In the genomic region with DNA sequence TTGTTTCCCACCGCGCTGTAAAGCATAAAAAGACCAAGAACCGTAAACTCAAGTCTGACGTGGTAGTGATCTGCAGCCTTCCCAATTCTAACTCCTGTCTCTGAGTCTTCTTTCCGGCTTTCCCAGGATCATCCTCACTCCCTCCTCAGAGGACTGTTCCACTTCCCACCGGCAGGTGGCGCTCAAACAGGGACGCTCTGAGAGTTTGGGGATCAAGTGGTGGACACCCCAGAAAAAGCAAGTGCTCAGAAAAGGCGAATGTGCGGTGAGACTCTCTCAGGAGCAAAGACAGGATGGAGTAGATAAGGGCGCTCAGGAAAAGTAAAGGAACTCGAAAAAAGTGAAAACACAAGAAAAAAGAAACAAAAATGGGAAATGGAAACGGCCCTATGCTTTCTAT, we compare ENCODE assay signal across 8 mouse cellular contexts. TPM values are rescaled to one million over a fixed set of nuclear protein-coding genes. Genes with fewer than 3 reads are reported as not detected.
DNase-seq lines count a peak whose midpoint lies in the region; ATAC-seq lines count a peak whose summit lies in the region.

No protein-coding gene starts in this region.

- no peak overlapping the region for H3K4me3 ChIP-seq in limb, embryonic 12.5 days (replicated peaks)
- no peak overlapping the region for H3K4me3 ChIP-seq in midbrain, embryonic 14.5 days (replicated peaks; ENCODE audit: low read depth, low read length)
- 0 out of 2 replicates have a peak overlapping the region, but pooled peaks have one; percentile 13 for H3K4me3 ChIP-seq in stomach, embryonic 16.5 days (replicated peaks; ENCODE audit: low read length)

- H3K36me3 ChIP-seq in limb, embryonic 12.5 days, result peaks cover 19% of the 10 kb centered on the region
- peaks cover 17% of the 10 kb centered on the region for H3K36me3 ChIP-seq in midbrain, embryonic 14.5 days (ENCODE audit: control insufficient read depth, insufficient read depth, low read length)
- H3K36me3 ChIP-seq in stomach, embryonic 16.5 days (ENCODE audit: control insufficient read depth, insufficient read depth, low read length), result no peaks in the 10 kb centered on the region

- peaks cover 31% of the 10 kb centered on the region for H3K4me1 ChIP-seq in limb, embryonic 12.5 days (replicated peaks)
- H3K4me1 ChIP-seq in midbrain, embryonic 14.5 days (ENCODE audit: control insufficient read depth, insufficient read depth, low read length), result peaks cover 3% of the 10 kb centered on the region; the same call in 1 of the 2 replicates
- H3K4me1 ChIP-seq in stomach, embryonic 16.5 days (ENCODE audit: control insufficient read depth, insufficient read depth, low read length), result no peaks in the 10 kb centered on the region

- H3K27ac ChIP-seq in limb, embryonic 12.5 days, result peak overlapping the region; percentile 57; the same call in 1 of the 2 replicates
- no peak overlapping the region for H3K27ac ChIP-seq in midbrain, embryonic 14.5 days (replicated peaks; ENCODE audit: low read depth, low read length)
- no peak overlapping the region for H3K27ac ChIP-seq in stomach, embryonic 16.5 days (ENCODE audit: low read length)

- 24% methylated on average over 13 of the region's 13 CpGs for WGBS in limb, embryonic 12.5 days
- 29% methylated on average over 13 of the region's 13 CpGs for WGBS in midbrain, embryonic 14.5 days
- 22% methylated on average over 13 of the region's 13 CpGs for WGBS in stomach, embryonic 16.5 days

- no peaks in the 10 kb centered on the region for H3K27me3 ChIP-seq in limb, embryonic 12.5 days
- no peaks in the 10 kb centered on the region for H3K27me3 ChIP-seq in midbrain, embryonic 14.5 days (ENCODE audit: control insufficient read depth, insufficient read depth, low read length)
- H3K27me3 ChIP-seq in stomach, embryonic 16.5 days (ENCODE audit: control insufficient read depth, insufficient read depth, low read length), result no peaks in the 10 kb centered on the region

- H3K4me2 ChIP-seq in limb, embryonic 12.5 days, result peak overlapping the region; percentile 36
- no peak overlapping the region for H3K4me2 ChIP-seq in midbrain, embryonic 14.5 days (ENCODE audit: low read length)
- H3K4me2 ChIP-seq in stomach, embryonic 16.5 days (ENCODE audit: low read depth, low read length), result peak overlapping the region; percentile 50

- ATAC-seq in limb, embryonic 12.5 days (ENCODE audit: insufficient number of reproducible peaks, insufficient read depth, low FRiP score, low TSS enrichment, low read depth), result no peak
- no peak for ATAC-seq in midbrain, embryonic 14.5 days (ENCODE audit: low FRiP score, low TSS enrichment)
- ATAC-seq in stomach, embryonic 16.5 days (ENCODE audit: insufficient read depth, low FRiP score), result no peak

- H3K9me3 ChIP-seq in limb, embryonic 12.5 days, result no peaks in the 10 kb centered on the region
- H3K9me3 ChIP-seq in midbrain, embryonic 14.5 days (ENCODE audit: control insufficient read depth, low read length), result no peaks in the 10 kb centered on the region
- H3K9me3 ChIP-seq in stomach, embryonic 16.5 days (replicated peaks; ENCODE audit: control insufficient read depth, low read length), result no peaks in the 10 kb centered on the region

- no peak overlapping the region for H3K9ac ChIP-seq in limb, embryonic 12.5 days (replicated peaks)
- H3K9ac ChIP-seq in midbrain, embryonic 14.5 days (replicated peaks; ENCODE audit: low read length), result no peak overlapping the region
- H3K9ac ChIP-seq in stomach, embryonic 16.5 days (ENCODE audit: low read length), result no peak overlapping the region

- DNase-seq in layer of hippocampus, adult 11-12 months (ENCODE audit: low spot score), result peak; percentile 41
- DNase-seq in layer of hippocampus, adult 9-10 months (ENCODE audit: low spot score), result no peak
- peak; percentile 80 to 82 for DNase-seq in cerebellum, postnatal 10 days
- peak; percentile 75 for DNase-seq in gastrocnemius, postnatal 10 days
- DNase-seq in induced T-regulatory cell, adult 2 months (ENCODE audit: low read depth), result peak; percentile 55
- peak; percentile 77 for DNase-seq in midbrain, embryonic 14.5 days

RNA-seq across cellular contexts. Expression of gene Pdcd5, which starts 39.4 kb away (rescaled TPM):
- 100 to 1,000 TPM; 133 to 141 TPM for total RNA-seq in gastrocnemius, postnatal 10 days (2021)
- polyA plus RNA-seq in limb, embryonic 12.5 days (2016; fragmentation: Nextera tagmentation; extraction: Ambion mirVana), result 327 and 339 TPM in 2 replicates
- 238 and 295 TPM in 2 replicates for polyA plus RNA-seq in midbrain, embryonic 14.5 days (2014; fragmentation: Nextera tagmentation; extraction: Ambion mirVana)
- polyA plus RNA-seq in stomach, embryonic 16.5 days (2015; fragmentation: Nextera tagmentation; extraction: Ambion mirVana), result 192 and 216 TPM in 2 replicates
